Mouse (Mus musculus) forebrain, embryonic 16.5 days (tissue): ENCODE measurements at regions not wholly inside any gene's neighbourhood (a gene's known extent, or its start where the extent isn't known, plus 50 kb on each side); places are given as distances from the start of the nearest gene placed in this dataset.

ENCODE experiments used
- ATAC-seq: fragments of 200-750 bp; cut with Nextera tagmentation; 2 replicates; pipeline ENCODE4 v1.8.0; 2017; ENCODE audit warnings: mild to moderate bottlenecking, moderate library complexity
- H3K27ac ChIP-seq: fragments of 300-500 bp; sonication (generic); 2 replicates; pipeline ENCODE4 v1.5.1; 2014; ENCODE audit warnings: low read length, control low read depth
- H3K27me3 ChIP-seq: fragments of 300-500 bp; sonication (generic); replicated peaks from 2 replicates; pipeline ENCODE4 v1.6.1; 2014; ENCODE audit warnings: low read length; ENCODE audit not compliant: control insufficient read depth, insufficient read depth
- H3K36me3 ChIP-seq: fragments of 300-500 bp; sonication (generic); 2 replicates; pipeline ENCODE4 v1.6.1; 2014; ENCODE audit not compliant: control insufficient read depth, insufficient read depth
- H3K4me1 ChIP-seq: fragments of 300-500 bp; sonication (generic); replicated peaks from 2 replicates; pipeline ENCODE4 v1.6.1; 2014; ENCODE audit warnings: low read length; ENCODE audit not compliant: control insufficient read depth, insufficient read depth
- H3K4me2 ChIP-seq: fragments of 300-500 bp; sonication (generic); 2 replicates; pipeline ENCODE4 v1.6.1; 2014; ENCODE audit warnings: mild to moderate bottlenecking, low read length, control low read depth
- H3K4me3 ChIP-seq: fragments of 300-500 bp; sonication (generic); replicated peaks from 2 replicates; pipeline ENCODE4 v1.5.1; 2014; ENCODE audit warnings: mild to moderate bottlenecking, low read length, control low read depth
- H3K9ac ChIP-seq: fragments of 300-500 bp; sonication (generic); replicated peaks from 2 replicates; pipeline ENCODE4 v1.6.1; 2014; ENCODE audit warnings: low read depth, low read length, control low read depth
- H3K9me3 ChIP-seq: fragments of 300-500 bp; sonication (generic); 2 replicates; pipeline ENCODE4 v1.6.1; 2016; ENCODE audit warnings: low read length; ENCODE audit not compliant: control insufficient read depth
- WGBS: fragments of 180-500 bp; shearing (Covaris S2); extraction: QIAGEN DNeasy Blood & Tissue Kit; methylation state at CpG from one replicate; pipeline ENCODE4 v1.1.7; 2014; 5-methylcytosine and 5-hydroxymethylcytosine counted together

GRCm38 (mm10) chr13:35160767-35161166 lies 133.9 kb upstream of the Eci2 start:
- H3K36me3 ChIP-seq, result no peaks in the 10 kb centered on the region
- 0 out of 2 replicates have a peak, but pooled peaks cover 3% of the 10 kb centered on the region for H3K9me3 ChIP-seq
- no peak overlapping the region for H3K27ac ChIP-seq
- no peak overlapping the region for H3K4me2 ChIP-seq
- H3K27me3 ChIP-seq, result no peaks in the 10 kb centered on the region
- no peak overlapping the region for H3K4me3 ChIP-seq
- WGBS, result 4% methylated on average over 2 of the region's 2 CpGs
- H3K9ac ChIP-seq, result no peak overlapping the region
- no peak for ATAC-seq
- H3K4me1 ChIP-seq, result no peaks in the 10 kb centered on the region

DNA sequence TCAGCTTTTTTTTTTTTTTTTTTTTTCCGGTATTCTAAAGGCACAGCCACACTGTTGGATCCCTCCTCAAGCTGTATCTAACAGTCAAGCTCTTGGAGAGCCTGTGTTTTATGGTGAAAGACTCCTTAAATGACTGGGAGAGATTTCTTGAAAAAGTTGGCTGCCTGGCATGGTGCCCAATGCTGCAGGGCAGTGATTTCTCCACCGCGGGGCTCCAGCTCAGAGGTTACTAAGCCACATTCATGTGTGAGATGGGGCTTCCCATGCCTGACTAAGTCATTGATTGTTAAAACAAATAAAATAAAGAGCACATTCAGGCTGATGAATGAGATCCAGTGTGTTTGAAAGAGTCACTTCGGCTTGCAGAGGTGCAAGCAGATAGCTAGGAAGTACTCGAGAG lies 139.2 kb upstream of the Eci2 start:
- ATAC-seq, result no peak
- no peaks in the 10 kb centered on the region for H3K4me1 ChIP-seq
- H3K36me3 ChIP-seq, result no peaks in the 10 kb centered on the region
- no peaks in the 10 kb centered on the region for H3K27me3 ChIP-seq
- H3K4me3 ChIP-seq, result no peak overlapping the region
- H3K4me2 ChIP-seq, result no peak overlapping the region
- H3K9ac ChIP-seq, result no peak overlapping the region
- 39% methylated on average over 5 of the region's 5 CpGs for WGBS
- no peak overlapping the region for H3K27ac ChIP-seq
- H3K9me3 ChIP-seq, result no peaks in the 10 kb centered on the region

GRCm38 (mm10) chr13:35166831-35167541 lies 140.1 kb upstream of the Eci2 start:
- WGBS, result 82% methylated on average over 8 of the region's 8 CpGs
- no peak overlapping the region for H3K4me2 ChIP-seq
- no peak overlapping the region for H3K27ac ChIP-seq
- ATAC-seq, result no peak
- H3K4me1 ChIP-seq, result no peaks in the 10 kb centered on the region
- H3K9me3 ChIP-seq, result no peaks in the 10 kb centered on the region
- no peaks in the 10 kb centered on the region for H3K27me3 ChIP-seq
- no peaks in the 10 kb centered on the region for H3K36me3 ChIP-seq
- no peak overlapping the region for H3K9ac ChIP-seq
- H3K4me3 ChIP-seq, result no peak overlapping the region

GRCm38 (mm10) chr13:35171562-35172254 lies 144.8 kb upstream of the Eci2 start:
- Histone ChIP-seq H3K27ac (no peak overlapping the region), H3K4me2 (no peak overlapping the region), H3K4me3 (no peak overlapping the region), H3K9me3 (no peaks in the 10 kb centered on the region), H3K36me3 (no peaks in the 10 kb centered on the region), H3K4me1 (no peaks in the 10 kb centered on the region), H3K27me3 (no peaks in the 10 kb centered on the region), H3K9ac (no peak overlapping the region)
- ATAC-seq, result no peak
- 83% methylated on average over 11 of the region's 11 CpGs for WGBS

- WGBS, result 46% methylated on average over 2 of the region's 2 CpGs
- Histone ChIP-seq H3K4me3 (no peak overlapping the region), H3K4me1 (no peaks in the 10 kb centered on the region), H3K9ac (no peak overlapping the region), H3K27ac (no peak overlapping the region), H3K9me3 (no peaks in the 10 kb centered on the region), H3K27me3 (no peaks in the 10 kb centered on the region), H3K4me2 (no peak overlapping the region), H3K36me3 (no peaks in the 10 kb centered on the region)
- ATAC-seq, result no peak
Observed at GRCm38 (mm10) chr13:35173522-35173921, 146.6 kb upstream of the Eci2 start.

- no peaks in the 10 kb centered on the region for H3K9me3 ChIP-seq
- H3K9ac ChIP-seq, result no peak overlapping the region
- 89% methylated on average over 1 of the region's 1 CpGs for WGBS
- H3K27me3 ChIP-seq, result no peaks in the 10 kb centered on the region
- no peak for ATAC-seq
- no peaks in the 10 kb centered on the region for H3K4me1 ChIP-seq
- H3K4me3 ChIP-seq, result no peak overlapping the region
- no peak overlapping the region for H3K27ac ChIP-seq
- no peak overlapping the region for H3K4me2 ChIP-seq
- H3K36me3 ChIP-seq, result no peaks in the 10 kb centered on the region
Observed at GRCm38 (mm10) chr13:35175587-35175986, 148.7 kb upstream of the Eci2 start.

- H3K27ac ChIP-seq, result no peak overlapping the region
- H3K4me2 ChIP-seq, result no peak overlapping the region
- H3K9me3 ChIP-seq, result no peaks in the 10 kb centered on the region
- no peak overlapping the region for H3K9ac ChIP-seq
- WGBS, result 70% methylated on average over 2 of the region's 2 CpGs
- no peaks in the 10 kb centered on the region for H3K36me3 ChIP-seq
- H3K4me3 ChIP-seq, result no peak overlapping the region
- H3K4me1 ChIP-seq, result no peaks in the 10 kb centered on the region
- H3K27me3 ChIP-seq, result no peaks in the 10 kb centered on the region
- no peak for ATAC-seq
Observed at GRCm38 (mm10) chr13:35177305-35177704, 150.4 kb upstream of the Eci2 start.

DNA sequence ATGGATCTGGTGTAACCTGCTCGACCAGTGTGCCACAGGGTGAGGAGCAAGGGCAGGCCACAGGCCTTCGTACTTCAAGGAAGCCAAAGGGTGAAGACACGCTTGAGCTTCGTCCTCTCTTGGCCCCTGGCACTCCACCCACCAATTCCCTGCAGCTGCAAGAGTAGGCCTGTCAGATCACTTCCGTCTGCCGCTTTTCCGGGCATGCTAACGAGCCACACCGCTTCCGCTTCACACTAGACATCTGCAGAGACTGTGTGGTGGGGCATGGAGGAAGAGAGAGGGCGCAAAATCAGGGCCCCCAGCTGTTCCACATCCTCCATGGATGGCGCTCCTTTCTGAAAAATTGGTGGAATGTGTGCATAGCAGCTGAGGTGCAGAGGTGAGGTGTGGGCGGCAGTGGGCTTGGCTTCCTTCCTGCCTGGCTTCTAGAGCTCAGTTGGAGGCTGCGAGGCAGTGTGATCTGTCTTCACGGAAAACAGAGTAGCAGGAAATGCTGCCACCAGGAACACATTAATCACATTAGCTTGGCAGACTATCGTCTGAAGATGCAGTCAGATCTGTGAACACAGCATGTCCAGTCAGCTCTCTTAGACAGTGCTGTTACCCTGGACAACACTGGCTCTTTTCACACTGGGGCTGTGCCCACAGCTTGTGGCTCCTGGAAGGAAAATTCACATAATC lies 162.3 kb upstream of the Eci2 start:
- peak; percentile 40 for ATAC-seq
- WGBS, result 58% methylated on average over 16 of the region's 16 CpGs

DNA sequence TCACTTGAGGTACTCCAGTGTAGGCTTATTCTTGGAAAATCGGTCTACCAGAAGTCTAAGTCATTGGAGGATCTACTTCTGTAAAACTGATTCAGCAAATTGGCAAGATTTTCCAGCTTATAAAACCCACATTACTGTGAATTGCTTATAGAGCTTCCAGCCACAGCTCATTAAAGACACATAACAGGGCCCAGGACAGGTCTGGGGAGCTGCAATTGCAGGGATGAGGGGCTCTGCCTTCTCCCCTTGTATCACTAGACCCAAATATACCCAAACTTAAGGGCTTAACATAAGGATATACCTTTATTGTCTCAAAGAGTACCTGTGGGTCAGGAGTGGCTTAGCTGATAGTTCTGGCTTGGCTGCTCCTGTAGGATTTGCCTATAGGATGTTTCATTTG lies 175.2 kb upstream of the Eci2 start:
- H3K36me3 ChIP-seq, result no peaks in the 10 kb centered on the region
- no peaks in the 10 kb centered on the region for H3K9me3 ChIP-seq
- H3K27ac ChIP-seq, result no peak overlapping the region
- H3K4me2 ChIP-seq, result no peak overlapping the region
- H3K4me1 ChIP-seq, result no peaks in the 10 kb centered on the region
- H3K4me3 ChIP-seq, result no peak overlapping the region
- no peak overlapping the region for H3K9ac ChIP-seq
- no peaks in the 10 kb centered on the region for H3K27me3 ChIP-seq
- no peak for ATAC-seq
- WGBS, result 89% methylated on average over 1 of the region's 1 CpGs

More for the DNA sequence above, 162.3 kb upstream of the Eci2 start:
- no peak overlapping the region for H3K27ac ChIP-seq
- no peaks in the 10 kb centered on the region; the same call in 1 of the 2 replicates for H3K27me3 ChIP-seq
- no peaks in the 10 kb centered on the region for H3K36me3 ChIP-seq
- no peak overlapping the region for H3K4me3 ChIP-seq
- H3K9ac ChIP-seq, result no peak overlapping the region
- no peaks in the 10 kb centered on the region for H3K9me3 ChIP-seq
- no peak overlapping the region for H3K4me2 ChIP-seq
- peaks cover 8% of the 10 kb centered on the region; the same call in 1 of the 2 replicates for H3K4me1 ChIP-seq
